Mouse (Mus musculus) limb, embryonic 14.5 days (tissue): ENCODE results near the gene Rab36. TPM values are rescaled to one million over a fixed set of nuclear protein-coding genes. Genes with fewer than 3 reads are reported as not detected.

Experiments used
- ATAC-seq: fragments of 200-750 bp; cut with Nextera tagmentation; 2 replicates; pipeline ENCODE4 v1.8.0; 2017; ENCODE audit warnings: low read depth, moderate number of reproducible peaks, moderate TSS enrichment; ENCODE audit not compliant: low FRiP score
- DNase-seq: peaks from one replicate; pipeline ENCODE4 v3.0.0-alpha.2; 2015; ENCODE audit warnings: low spot score
- H3K27ac ChIP-seq: fragments of 300-500 bp; sonication (generic); replicated peaks from 2 replicates; pipeline ENCODE4 v1.5.1; 2014; ENCODE audit warnings: low read depth, mild to moderate bottlenecking, low read length, moderate library complexity, mixed read lengths
- H3K27me3 ChIP-seq: fragments of 300-500 bp; sonication (generic); 2 replicates; pipeline ENCODE4 v1.6.1; 2014; ENCODE audit warnings: low read length, mixed read lengths; ENCODE audit not compliant: control insufficient read depth, insufficient read depth
- H3K36me3 ChIP-seq: fragments of 300-500 bp; sonication (generic); 2 replicates; pipeline ENCODE4 v1.6.1; 2014; ENCODE audit warnings: mild to moderate bottlenecking, low read length, moderate library complexity, mixed read lengths; ENCODE audit not compliant: control insufficient read depth, insufficient read depth
- H3K4me1 ChIP-seq: fragments of 300-500 bp; sonication (generic); 2 replicates; pipeline ENCODE4 v1.6.1; 2014; ENCODE audit warnings: antibody characterized with exemption, low read length, mixed read lengths; ENCODE audit not compliant: control insufficient read depth, insufficient read depth
- H3K4me2 ChIP-seq: fragments of 300-500 bp; sonication (generic); replicated peaks from 2 replicates; pipeline ENCODE4 v1.6.1; 2014; ENCODE audit warnings: low read depth, mild to moderate bottlenecking, low read length, moderate library complexity; ENCODE audit not compliant: severe bottlenecking
- H3K4me3 ChIP-seq: fragments of 300-500 bp; sonication (generic); replicated peaks from 2 replicates; pipeline ENCODE4 v1.5.1; 2014; ENCODE audit warnings: low read length
- H3K9ac ChIP-seq: fragments of 300-500 bp; sonication (generic); 2 replicates; pipeline ENCODE4 v1.6.1; 2014; ENCODE audit warnings: mild to moderate bottlenecking, low read depth, low read length, moderate library complexity; ENCODE audit not compliant: severe bottlenecking
- H3K9me3 ChIP-seq: fragments of 300-500 bp; sonication (generic); 2 replicates; pipeline ENCODE4 v1.6.1; 2016; ENCODE audit warnings: low read length; ENCODE audit not compliant: control insufficient read depth
- POLR2A ChIP-seq: fragments of 200-500 bp; IDR thresholded peaks from 2 replicates; pipeline ENCODE4 v1.8.0; 2012; ENCODE audit warnings: inconsistent platforms, mild to moderate bottlenecking, moderate library complexity, borderline replicate concordance; ENCODE audit not compliant: insufficient read depth, insufficient read length; ENCODE audit errors: extremely low read depth
- WGBS: fragments of 180-500 bp; shearing (Covaris S2); extraction: QIAGEN DNeasy Blood & Tissue Kit; methylation state at CpG from one replicate; pipeline ENCODE4 v1.1.7; 2014; 5-methylcytosine and 5-hydroxymethylcytosine counted together
- polyA plus RNA-seq, 2 experiments: library from polyadenylated mRNA; depleted of rRNA in 1 of 2; stranded (reverse) in 1 of 2; unstranded in 1 of 2; fragments of >200 nt; fragmentation: Nextera tagmentation in 1 of 2; extraction: Ambion mirVana in 1 of 2; gene quantifications; 2 replicates each; pipeline versions ENCODE4 v1.2.1 to v1.2.3; 2012 to 2014

Rab36 gene
- polyA plus RNA-seq, 2 experiments: 6.0 to 17.6 TPM

DNA sequence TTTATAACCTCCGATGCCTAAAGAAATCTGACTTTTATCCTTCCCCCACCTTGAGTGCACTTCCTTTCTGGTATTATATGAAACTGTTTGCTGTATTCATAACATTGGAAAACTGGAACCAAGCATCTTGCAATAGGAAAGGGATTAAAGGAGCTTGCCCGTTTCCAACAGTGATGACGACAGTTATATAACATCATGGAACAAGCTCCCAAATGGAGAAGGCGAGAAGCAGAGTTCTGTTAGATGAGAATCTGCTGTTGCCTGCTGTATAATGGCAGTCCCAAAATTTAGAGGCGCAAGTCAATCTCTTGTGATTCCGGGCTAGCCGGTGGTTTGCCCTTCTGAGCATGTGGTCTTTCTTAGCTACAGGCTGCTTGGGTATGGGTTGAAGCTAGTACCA, 58.4 kb downstream of the Rab36 start:
- no peak overlapping the region for H3K27ac ChIP-seq

DNA sequence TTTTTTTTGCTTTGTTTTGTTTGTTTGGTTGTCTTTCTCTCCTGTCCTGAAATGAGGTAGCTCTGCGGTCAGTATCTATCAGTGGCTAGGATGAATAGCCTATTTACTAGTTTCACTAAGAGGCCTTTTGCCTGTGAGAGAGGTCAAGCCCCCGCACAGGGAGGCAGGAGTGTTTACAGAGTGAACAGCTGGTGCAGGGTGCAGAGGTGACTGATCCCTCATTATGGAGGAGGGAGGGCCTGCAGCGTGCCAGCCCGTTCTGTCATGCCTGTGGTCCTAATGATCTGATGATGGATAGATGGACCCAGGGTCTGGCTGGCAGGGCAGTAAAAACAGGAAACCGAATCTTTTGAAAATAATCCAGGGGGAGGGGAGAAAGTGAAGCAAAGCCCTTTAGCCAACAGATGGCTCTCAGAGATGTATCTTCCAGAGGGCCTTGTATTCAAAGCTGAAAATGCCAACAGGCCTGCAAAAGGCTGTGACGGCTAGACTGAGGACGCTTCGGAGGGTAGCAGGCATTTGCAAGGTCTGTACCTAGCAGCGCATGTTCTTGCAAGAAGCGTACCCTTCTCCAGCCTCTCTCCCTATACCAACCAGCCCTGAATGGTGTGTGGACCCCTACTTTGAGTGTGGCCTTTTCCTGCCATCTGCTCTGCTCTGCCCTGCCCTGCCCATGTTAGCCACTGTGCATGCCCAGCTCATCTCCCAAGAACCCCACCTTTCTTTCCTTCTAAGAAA, 61.8 kb downstream of the Rab36 start:
- peaks cover 20% of the 10 kb centered on the region for H3K4me1 ChIP-seq
- WGBS: 20% methylated on average over 10 of the region's 10 CpGs
- H3K27ac ChIP-seq: no peak overlapping the region

More for the DNA sequence above, 58.4 kb downstream of the Rab36 start:
- Histone ChIP-seq H3K27me3 (no peaks in the 10 kb centered on the region), H3K9me3 (no peaks in the 10 kb centered on the region), H3K4me2 (no peak overlapping the region), H3K36me3 (no peaks in the 10 kb centered on the region), H3K4me3 (no peak overlapping the region), H3K9ac (no peak overlapping the region), H3K4me1 (peaks cover 20% of the 10 kb centered on the region)
- ATAC-seq: no peak
- DNase-seq: no peak
- TF ChIP-seq POLR2A: no peak
- 91% methylated on average over 7 of the region's 7 CpGs for WGBS

DNA sequence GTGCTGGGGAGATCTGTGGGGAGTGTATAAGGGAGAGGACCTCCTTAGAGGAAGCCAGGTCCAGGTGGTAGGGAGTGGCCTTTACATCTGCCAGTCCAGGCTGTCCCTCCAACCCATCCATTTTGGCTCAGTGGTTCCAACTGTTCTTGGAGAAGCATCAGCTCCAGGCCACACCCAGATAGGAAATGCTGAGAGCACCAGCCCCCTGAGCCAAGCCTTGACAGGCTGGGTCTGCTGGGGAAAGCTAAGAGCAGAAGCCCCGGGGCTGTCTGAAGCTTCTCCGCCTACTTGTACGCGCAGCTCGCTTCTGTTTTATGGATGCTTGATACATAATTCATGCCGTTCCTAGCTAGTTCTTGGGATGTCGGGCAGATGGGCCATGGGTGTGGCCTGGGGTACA, 63.4 kb downstream of the Rab36 start:
- no peak overlapping the region for H3K27ac ChIP-seq
- H3K4me1 ChIP-seq: peaks cover 35% of the 10 kb centered on the region
- H3K4me3 ChIP-seq: no peak overlapping the region
- WGBS: 56% methylated on average over 7 of the region's 7 CpGs
- H3K9me3 ChIP-seq: no peaks in the 10 kb centered on the region
- no peak for TF ChIP-seq POLR2A
- DNase-seq (no peak), ATAC-seq (no peak)
- H3K4me2 ChIP-seq: no peak overlapping the region
- no peaks in the 10 kb centered on the region for H3K27me3 ChIP-seq
- H3K9ac ChIP-seq: no peak overlapping the region
- H3K36me3 ChIP-seq: no peaks in the 10 kb centered on the region

More for the DNA sequence above, 61.8 kb downstream of the Rab36 start:
- Histone ChIP-seq H3K4me2 (no peak overlapping the region), H3K9me3 (no peaks in the 10 kb centered on the region), H3K36me3 (no peaks in the 10 kb centered on the region), H3K4me3 (no peak overlapping the region), H3K27me3 (no peaks in the 10 kb centered on the region), H3K9ac (no peak overlapping the region)
- no peak for DNase-seq
- peak; percentile 52; the same call in 1 of the 2 replicates for ATAC-seq
- no peak for TF ChIP-seq POLR2A

DNA sequence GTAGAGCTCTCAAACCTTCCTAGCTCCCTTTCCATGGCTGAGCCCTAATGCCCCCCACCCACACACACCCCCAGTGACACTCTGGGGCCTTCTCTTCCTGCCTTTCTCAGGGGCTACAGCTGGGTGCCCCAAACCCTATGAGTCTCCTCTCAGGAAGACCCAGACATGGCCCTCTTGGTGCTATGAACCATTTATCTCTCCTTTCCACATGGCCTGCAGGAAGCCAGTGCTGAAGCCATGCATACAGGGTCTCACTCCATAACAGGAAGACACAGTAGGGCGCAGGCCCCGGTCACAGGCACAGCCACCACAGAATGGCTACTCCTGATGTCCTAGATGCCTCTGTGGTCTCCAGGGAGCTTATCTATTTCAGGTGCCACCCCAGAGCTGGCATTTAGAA, 66.6 kb downstream of the Rab36 start:
- peaks cover 35% of the 10 kb centered on the region for H3K4me1 ChIP-seq
- no peak overlapping the region for H3K27ac ChIP-seq
- WGBS: 90% methylated on average over 2 of the region's 2 CpGs
- H3K9ac ChIP-seq: no peak overlapping the region
- no peak overlapping the region for H3K4me3 ChIP-seq
- no peak for TF ChIP-seq POLR2A
- H3K4me2 ChIP-seq: no peak overlapping the region
- H3K27me3 ChIP-seq: no peaks in the 10 kb centered on the region
- H3K9me3 ChIP-seq: no peaks in the 10 kb centered on the region
- no peaks in the 10 kb centered on the region for H3K36me3 ChIP-seq
- ATAC-seq (no peak), DNase-seq (no peak)

Other genes with a start within 250 kb of the Rab36 start
- gene Gnaz, start 69.9 kb upstream of the Rab36 start, polyA plus RNA-seq (2012; rRNA removed): 2.1 and 3.1 TPM in 2 replicates
- gene Gnaz, start 69.9 kb upstream of the Rab36 start, polyA plus RNA-seq (2014; fragmentation: Nextera tagmentation; extraction: Ambion mirVana): 2.9 and 3.0 TPM in 2 replicates
- gene Rsph14, start 4.5 kb upstream of the Rab36 start, polyA plus RNA-seq (2012; rRNA removed): not detected in 2 replicates
- not detected in 2 replicates for gene Rsph14, start 4.5 kb upstream of the Rab36 start, polyA plus RNA-seq (2014; fragmentation: Nextera tagmentation; extraction: Ambion mirVana)
- gene Bcr, start 23.5 kb downstream of the Rab36 start, polyA plus RNA-seq (2012; rRNA removed): 26.8 and 30.7 TPM in 2 replicates
- gene Bcr, start 23.5 kb downstream of the Rab36 start, polyA plus RNA-seq (2014; fragmentation: Nextera tagmentation; extraction: Ambion mirVana): 10.0 and 11.3 TPM in 2 replicates
- gene Specc1l, start 175.0 kb downstream of the Rab36 start, polyA plus RNA-seq (2012; rRNA removed): 27.7 and 29.1 TPM in 2 replicates
- gene Specc1l, start 175.0 kb downstream of the Rab36 start, polyA plus RNA-seq (2014; fragmentation: Nextera tagmentation; extraction: Ambion mirVana): 21.4 and 27.2 TPM in 2 replicates